Mouse (Mus musculus) lung, postnatal 36 days (tissue): Measurements from ENCODE around the gene Col6a5.
"Not testable (repeated sequence)": the region's sequence is repeated elsewhere in the genome, so short reads cannot be mapped to it uniquely, and the experiment has no call there.

ENCODE experiments used
- DNase-seq: peaks from one replicate; pipeline ENCODE4 v3.0.0; 2022; ENCODE audit warnings: mixed read lengths

Col6a5 gene

GRCm38 (mm10) chr9:105907411-105907810 is 53.0 kb downstream of the Col6a5 start:
- DNase-seq: no peak

DNA sequence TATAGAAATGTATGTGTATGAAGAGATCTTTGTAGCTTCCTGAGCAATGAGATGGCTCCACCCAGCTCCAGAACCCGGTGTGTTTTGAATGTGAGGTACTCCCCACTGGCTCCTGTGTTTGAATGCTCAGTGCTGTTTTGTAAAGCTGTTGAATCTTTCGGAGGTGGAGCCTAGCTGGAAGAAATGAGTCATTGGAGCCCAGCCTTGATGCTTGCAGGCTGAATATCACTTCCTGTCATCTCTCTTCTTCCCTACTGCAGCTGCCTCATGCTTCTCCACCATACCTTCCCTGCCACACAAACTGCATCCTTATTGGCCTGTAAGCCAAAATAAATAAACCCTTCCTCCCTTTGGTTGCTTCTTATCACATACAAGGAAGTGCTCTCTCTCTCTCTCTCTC is 72.9 kb downstream of the Col6a5 start:
- DNase-seq: peak; percentile 6

GRCm38 (mm10) chr9:105884656-105885430 is 75.6 kb downstream of the Col6a5 start:
- no peak for DNase-seq

GRCm38 (mm10) chr9:105880743-105881142 is 79.7 kb downstream of the Col6a5 start:
- DNase-seq: peak; percentile 19

DNA sequence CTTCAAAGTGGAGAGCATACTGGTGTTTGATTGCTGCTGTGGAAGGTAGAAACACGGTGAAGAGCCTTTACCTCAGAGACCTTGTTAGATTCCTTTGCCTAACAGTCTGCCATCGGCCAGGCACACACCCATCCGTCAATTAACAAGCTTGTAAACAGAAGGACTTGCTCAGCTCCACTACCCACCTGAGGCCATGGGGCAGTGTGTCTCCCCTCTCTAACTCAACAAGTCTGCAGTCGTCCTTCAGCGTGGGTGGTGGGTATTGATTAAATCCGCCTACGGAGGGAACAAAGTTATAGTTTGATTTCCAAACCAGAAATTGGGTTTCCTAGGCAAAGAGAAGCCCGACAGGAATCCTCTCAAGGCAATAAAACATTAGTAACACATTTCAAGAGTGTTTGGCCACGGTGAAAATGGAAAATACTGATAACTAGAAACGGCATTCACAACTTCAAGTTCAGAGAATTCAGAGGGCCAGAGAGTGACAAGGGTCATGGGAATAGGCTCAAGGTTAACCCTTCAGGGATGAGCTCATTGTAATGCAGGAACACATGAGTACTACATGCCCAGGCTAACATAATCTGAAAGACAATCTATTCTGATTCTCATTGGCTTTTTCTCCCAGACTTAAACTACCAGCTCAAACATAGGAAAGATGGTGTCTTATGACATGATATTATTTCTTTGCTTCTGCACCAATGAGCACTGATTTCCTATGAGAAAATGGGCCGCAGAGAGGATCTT is 81.9 kb downstream of the Col6a5 start:
- DNase-seq: peak; percentile 3

DNA sequence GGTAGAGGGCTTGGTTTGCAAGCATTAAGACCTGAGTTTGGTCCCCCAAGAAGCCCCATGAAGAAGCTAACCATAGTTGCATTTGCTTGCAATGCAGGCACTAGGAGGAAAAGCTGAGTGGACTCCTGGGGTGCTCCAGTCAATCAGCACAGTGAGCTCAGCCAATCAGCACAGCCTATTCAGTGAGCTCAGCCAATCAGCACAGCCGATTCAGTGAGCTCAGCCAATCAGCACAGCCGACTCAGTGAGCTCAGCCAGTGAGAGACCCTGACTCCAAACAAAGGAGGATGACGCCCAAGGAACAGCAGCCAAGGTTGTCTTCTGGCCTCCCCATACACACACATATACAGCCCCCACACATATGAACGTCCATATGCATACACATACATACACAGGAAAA is 84.3 kb downstream of the Col6a5 start:
- DNase-seq: no peak

GRCm38 (mm10) chr9:105871643-105872042 is 88.8 kb downstream of the Col6a5 start:
- DNase-seq: no peak

- DNase-seq: peak; percentile 70
Observed at GRCm38 (mm10) chr9:105857773-105858172, 102.7 kb downstream of the Col6a5 start.

DNA sequence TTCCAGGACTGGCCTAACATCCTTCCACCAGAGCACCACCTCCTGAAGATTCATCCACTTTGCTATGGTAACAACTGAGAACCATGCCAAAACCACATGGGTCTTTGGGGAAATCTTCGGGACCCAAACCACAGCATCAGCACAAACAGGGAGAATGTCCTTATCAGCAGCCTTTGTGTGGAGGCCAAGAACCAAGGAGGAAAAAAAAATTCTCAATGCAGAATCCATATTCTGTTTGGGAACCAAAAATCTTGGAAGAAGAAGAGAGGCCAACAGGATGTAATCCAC is 107.7 kb downstream of the Col6a5 start:
- no peak for DNase-seq

DNA sequence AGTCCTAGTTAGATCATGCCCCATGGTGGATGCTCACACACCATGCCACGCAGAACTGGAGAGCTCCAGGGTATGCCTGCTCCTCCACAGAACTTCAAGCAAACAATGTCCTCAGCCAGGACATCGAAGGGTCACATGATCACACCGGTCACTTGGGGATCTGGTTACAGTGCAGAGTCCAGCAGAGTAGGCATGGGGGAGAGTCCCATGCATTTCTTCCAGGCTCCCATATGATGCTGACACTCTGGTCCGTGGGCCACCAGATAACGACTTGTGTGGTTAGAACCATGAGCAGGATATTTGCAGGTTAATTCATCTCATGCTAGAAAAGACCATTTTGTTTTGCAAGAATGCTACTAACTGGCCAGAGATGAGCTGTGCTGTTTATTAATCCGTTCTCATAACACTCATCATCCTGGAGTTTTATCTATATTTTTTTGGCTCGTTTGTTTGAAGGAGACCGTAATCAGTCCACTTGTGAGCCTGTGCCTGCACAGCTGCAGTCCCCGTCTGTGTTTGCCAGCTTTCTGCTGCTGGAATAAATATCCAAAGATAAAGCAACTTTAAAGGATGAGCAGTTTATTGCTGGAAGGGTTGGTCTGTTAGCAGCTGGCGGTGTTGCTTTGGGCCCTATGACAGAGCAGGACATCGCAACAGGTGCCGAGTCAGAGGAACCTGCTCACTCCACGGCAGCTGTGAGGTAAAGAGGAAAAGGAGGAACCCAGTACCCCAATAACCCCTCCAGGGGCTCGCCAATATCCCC is 108.2 kb downstream of the Col6a5 start:
- DNase-seq: no peak

- no peak for DNase-seq
Observed at GRCm38 (mm10) chr9:105851011-105851410, 109.4 kb downstream of the Col6a5 start.

DNA sequence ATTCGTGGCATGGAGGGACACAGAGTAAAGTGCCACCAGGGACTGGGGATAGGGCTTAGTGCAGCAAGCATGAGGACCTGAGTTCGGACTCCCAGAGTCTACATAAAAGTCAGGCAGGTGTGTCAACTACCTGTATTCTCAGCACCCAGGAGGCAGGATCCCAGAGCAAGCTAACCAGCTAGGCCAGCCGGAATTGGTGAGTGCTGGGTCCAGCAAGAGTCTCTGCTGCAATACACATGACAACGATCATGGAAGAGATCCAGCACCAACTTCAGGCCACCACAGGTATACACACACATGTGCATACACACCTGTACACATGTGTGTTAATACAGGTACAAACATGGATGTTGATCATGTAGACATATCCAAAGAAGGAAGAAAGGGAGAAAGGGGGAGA is 112.0 kb downstream of the Col6a5 start:
- DNase-seq: no peak

- no peak for DNase-seq
Observed at GRCm38 (mm10) chr9:105847261-105847660, 113.2 kb downstream of the Col6a5 start.

- not testable (repeated sequence) for DNase-seq
Observed at GRCm38 (mm10) chr9:105841386-105841785, 119.1 kb downstream of the Col6a5 start.

- no peak for DNase-seq
Observed at GRCm38 (mm10) chr9:105839147-105839515, 121.3 kb downstream of the Col6a5 start.

- no peak for DNase-seq
Observed at GRCm38 (mm10) chr9:105838396-105839146, 121.9 kb downstream of the Col6a5 start.

DNA sequence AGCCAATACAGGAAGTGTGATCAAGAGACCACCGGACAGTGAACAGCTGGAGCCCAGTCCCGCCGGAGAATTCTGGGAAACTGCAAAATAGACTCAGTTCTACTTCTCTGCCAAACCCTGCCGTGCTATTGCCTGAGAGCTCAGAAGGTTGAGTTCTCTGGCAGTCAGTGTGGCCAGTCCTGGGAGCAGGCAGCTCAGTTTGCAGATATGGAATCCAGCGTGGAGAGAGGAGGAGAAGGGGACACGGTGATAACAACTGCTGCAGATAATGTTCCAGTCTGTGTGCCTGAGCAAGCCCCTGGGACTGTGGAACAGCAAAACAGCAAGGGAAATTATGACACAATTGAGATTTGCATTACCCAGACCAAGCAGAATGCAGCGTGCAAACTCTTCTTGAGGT is 124.9 kb downstream of the Col6a5 start:
- no peak for DNase-seq

GRCm38 (mm10) chr9:105834799-105835198 is 125.6 kb downstream of the Col6a5 start:
- no peak for DNase-seq

GRCm38 (mm10) chr9:105831291-105831690 is 129.2 kb downstream of the Col6a5 start:
- no peak for DNase-seq

DNA sequence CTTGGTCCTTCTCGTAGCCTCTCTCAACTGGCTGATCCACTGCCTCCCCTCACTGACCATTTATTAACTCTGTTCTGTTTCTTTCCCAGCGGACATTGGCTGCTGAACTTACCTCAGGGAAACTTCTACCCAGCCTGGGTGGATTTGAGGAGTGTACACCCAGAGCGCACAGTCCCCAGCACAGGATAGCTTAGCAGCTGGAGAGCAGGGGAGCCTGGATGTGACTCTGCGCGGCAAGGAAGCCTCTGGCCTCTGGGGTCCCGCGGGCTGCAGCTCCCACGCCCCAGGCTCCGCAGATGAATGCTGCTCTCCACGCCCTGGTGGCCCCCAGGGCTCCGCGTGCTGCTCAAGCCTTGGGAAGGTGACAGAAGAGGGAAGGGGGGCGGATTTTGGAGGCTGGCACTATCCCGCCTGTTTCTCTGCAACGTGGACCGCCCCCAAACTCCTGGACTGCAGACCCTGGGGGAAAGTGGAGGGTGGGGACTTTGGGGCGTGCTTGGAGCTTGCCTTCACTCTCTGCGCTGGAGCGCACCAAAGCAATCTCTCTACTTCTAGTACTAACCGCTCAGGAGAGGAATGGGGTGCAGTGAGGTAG is 132.6 kb downstream of the Col6a5 start, which contains the start of gene Col6a6:
TSS of gene Col6a6 (minus strand) at position 370 of the 595 bp plus-strand sequence.
- no peak for DNase-seq

DNA sequence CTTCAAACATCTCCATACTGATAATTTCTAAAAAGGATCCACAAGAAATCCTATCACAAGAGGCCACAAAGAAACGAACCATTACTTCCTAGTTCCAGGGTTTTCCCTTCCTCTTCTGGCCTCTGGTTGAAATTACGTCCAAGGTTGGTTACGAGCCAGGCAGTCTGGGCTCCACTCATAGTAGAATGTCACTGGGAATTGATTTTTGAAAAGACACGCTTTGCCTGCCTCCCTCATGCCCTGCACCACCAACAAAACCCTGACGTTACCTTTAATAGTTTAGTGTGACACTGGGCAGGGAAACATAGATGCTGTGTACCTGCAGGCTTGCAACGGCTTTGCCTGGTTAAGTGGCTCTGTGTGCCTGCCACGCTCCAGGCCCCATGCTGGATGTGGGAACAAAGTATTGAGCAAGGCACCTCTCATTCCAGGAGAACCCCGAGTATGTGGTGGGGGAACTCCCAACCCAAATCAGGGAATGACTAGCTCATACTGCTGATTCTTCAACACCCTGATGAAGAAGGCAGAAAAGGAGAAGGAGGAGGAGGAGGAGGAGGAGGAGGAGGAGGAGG is 133.3 kb downstream of the Col6a5 start:
- DNase-seq: peak; percentile 32

DNA sequence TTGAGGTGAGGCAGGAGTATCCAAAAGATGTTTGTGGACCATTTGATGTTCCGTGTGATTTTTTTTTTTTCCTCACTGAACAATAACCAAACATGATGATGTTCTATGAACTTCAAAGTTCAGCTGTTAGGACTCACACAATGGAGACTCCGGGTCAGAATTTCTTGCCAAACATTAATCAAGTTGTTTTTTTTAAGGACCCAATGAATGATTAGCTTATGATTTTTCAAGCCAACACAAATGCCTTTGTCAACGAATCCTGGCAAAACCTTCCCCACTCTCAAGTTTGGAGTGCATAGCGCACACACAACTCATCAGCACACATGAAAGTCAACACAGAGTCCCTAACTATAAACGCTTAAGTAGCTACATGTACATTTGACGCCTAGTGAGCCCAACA is 139.7 kb downstream of the Col6a5 start:
- no peak for DNase-seq
